Mouse (Mus musculus) megakaryocyte progenitor cell, adult 5-6 weeks (primary cell): ENCODE data around the gene Cacnb1. TPM values are rescaled to one million over a fixed set of nuclear protein-coding genes. Genes with fewer than 3 reads are reported as not detected.

Experiments used
- ATAC-seq: replicated peaks from 2 replicates; pipeline ENCODE4 v1.8.0; 2016; ENCODE audit warnings: mild to moderate bottlenecking, moderate TSS enrichment, inconsistent platforms; ENCODE audit not compliant: poor library complexity
- total RNA-seq, 2 experiments: library from RNA; stranded (forward) in 1 of 2; stranded (reverse) in 1 of 2; fragments of 157-497, 149-512 nt in 1 of 2; fragments of 200-1000 nt in 1 of 2; gene quantifications; 2 replicates each; pipeline versions ENCODE4 v1.2.3 to v1.2.4; 2015 to 2017

Cacnb1 gene
- total RNA-seq, 2 experiments from 2014 or later, result 0.17 to 0.92 TPM

GRCm38 (mm10) chr11:98016177-98016576 is 6.7 kb downstream of the Cacnb1 start:
- no peak for ATAC-seq

GRCm38 (mm10) chr11:98012831-98013230 is 10.0 kb downstream of the Cacnb1 start:
- ATAC-seq, result no peak

- no peak for ATAC-seq
Observed at GRCm38 (mm10) chr11:98011716-98012115, 11.1 kb downstream of the Cacnb1 start.

- ATAC-seq, result peak; percentile 49; the same call in 1 of the 2 replicates
Observed at GRCm38 (mm10) chr11:98008087-98008486, 14.7 kb downstream of the Cacnb1 start.

GRCm38 (mm10) chr11:98005686-98006085 is 17.1 kb downstream of the Cacnb1 start:
- ATAC-seq, result no peak

GRCm38 (mm10) chr11:98005076-98005475 is 17.8 kb downstream of the Cacnb1 start:
- ATAC-seq, result no peak; the same call in 1 of the 2 replicates

GRCm38 (mm10) chr11:98004161-98004560 is 18.7 kb downstream of the Cacnb1 start:
- no peak for ATAC-seq

GRCm38 (mm10) chr11:98003171-98003671 is 19.6 kb downstream of the Cacnb1 start:
- ATAC-seq, result peak; percentile 66

- peak; percentile 67 for ATAC-seq
Observed at GRCm38 (mm10) chr11:98002627-98003026, 20.2 kb downstream of the Cacnb1 start.

GRCm38 (mm10) chr11:98001986-98002385 is 20.8 kb downstream of the Cacnb1 start:
- no peak for ATAC-seq

- ATAC-seq, result no peak
Observed at GRCm38 (mm10) chr11:98001351-98001824, 21.4 kb downstream of the Cacnb1 start.

GRCm38 (mm10) chr11:98000378-98001140 is 22.3 kb downstream of the Cacnb1 start:
- no peak for ATAC-seq

- no peak for ATAC-seq
Observed at GRCm38 (mm10) chr11:97999748-98000147, 23.1 kb downstream of the Cacnb1 start.

GRCm38 (mm10) chr11:97998898-97999608 is 23.8 kb downstream of the Cacnb1 start:
- no peak for ATAC-seq

- ATAC-seq, result no peak
Observed at GRCm38 (mm10) chr11:97998074-97998793, 24.6 kb downstream of the Cacnb1 start.

GRCm38 (mm10) chr11:97997387-97997960 is 25.4 kb downstream of the Cacnb1 start:
- ATAC-seq, result no peak

GRCm38 (mm10) chr11:97996691-97997090 is 26.1 kb downstream of the Cacnb1 start:
- no peak for ATAC-seq

GRCm38 (mm10) chr11:97995564-97996288 is 27.1 kb downstream of the Cacnb1 start, which contains the start of gene Arl5c:
Gene Arl5c, minus strand, starts transcription at chr11:97996181.
- ATAC-seq, result peak; percentile 49

GRCm38 (mm10) chr11:97994539-97995100 is 28.2 kb downstream of the Cacnb1 start:
- ATAC-seq, result peak; percentile 82
